Mouse (Mus musculus): ENCODE results near the gene Ankrd23.

The Ankrd23 gene

DNA sequence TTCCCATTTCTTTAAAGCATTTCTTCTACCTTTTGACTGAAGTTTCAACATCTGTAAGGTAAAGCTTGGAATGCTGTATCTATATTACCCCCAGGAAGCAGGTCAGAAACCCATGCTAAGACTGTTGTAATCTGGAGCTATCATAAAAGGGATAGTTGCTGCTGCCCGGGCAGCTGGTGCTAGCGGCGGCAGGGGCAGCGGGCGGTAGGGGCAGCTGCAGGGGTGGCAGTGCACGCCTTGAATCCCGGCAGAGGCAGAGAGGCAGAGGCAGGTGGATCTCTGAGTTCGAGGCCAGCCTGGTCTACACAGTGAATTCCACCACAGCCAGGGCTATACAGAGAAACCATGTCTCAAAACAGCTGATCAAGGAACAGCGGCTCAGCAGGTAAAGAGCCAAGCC is 6.2 kb upstream of the Ankrd23 start:
- no peak for DNase-seq

GRCm38 (mm10) chr1:36541844-36542243 is 5.2 kb upstream of the Ankrd23 start:
- no peak for DNase-seq

DNA sequence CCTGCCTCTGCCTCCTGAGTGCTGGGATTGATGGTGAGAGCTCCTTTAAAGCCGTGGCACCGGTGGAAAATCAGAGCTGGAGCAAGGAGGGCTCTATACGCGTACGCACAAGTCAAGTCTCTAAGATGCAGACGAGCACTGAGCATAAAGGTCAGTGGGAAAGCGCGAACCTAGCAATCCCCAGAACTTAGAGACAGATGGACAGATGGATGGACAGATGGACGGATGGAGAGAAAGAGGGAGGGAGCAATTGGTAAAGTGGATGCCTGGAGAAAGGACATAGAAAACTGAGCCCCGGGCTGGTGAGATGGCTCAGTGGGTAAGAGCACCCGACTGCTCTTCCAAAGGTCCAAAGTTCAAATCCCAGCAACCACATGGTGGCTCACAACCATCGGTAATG is 4.1 kb upstream of the Ankrd23 start:
- DNase-seq, result no peak

GRCm38 (mm10) chr1:36540132-36540531 is 3.4 kb upstream of the Ankrd23 start:
- no peak for DNase-seq

DNA sequence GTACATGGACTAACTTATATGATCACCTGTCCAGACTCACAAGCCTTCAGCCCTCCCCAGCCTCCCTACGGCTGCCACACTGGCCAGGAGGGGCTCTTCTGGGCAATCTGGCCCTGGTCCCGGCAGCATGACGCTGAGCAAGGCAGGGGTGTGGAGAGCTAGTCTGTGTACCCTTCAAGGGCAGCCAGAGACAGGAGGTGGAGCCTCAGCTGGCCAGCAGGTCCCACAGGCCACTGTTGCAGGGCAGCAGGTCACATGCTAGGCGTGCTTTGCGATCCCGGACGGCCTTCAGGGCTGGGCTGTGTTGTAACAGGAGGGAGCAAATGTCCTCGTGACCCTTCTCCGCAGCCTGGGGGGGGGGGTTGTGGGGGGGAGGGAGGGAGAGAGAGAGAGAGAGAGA is 2.5 kb upstream of the Ankrd23 start, which contains the start of gene Gm42417:
Gene Gm42417, minus strand, starts transcription at position 244 of the 400 bp plus-strand sequence.
- no peak for DNase-seq

GRCm38 (mm10) chr1:36538727-36539126 is 2.0 kb upstream of the Ankrd23 start:
- no peak for DNase-seq

DNA sequence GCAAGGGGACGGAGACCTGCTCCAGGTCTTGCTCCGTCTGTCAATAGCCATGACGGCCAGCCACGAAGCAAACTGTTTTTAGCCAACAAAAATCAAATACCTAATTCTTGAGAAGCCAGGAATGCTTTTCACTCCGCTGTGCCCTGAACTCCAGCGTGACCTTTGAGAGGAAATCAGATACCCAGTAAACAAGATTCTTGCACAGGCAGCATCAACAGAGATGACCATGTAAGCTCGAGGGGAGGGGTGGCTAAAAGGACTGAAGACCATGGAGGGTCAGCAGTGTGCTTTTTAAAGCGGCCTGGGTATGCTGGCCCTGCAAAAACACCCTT is 320 bp downstream of the Ankrd23 start:
- DNase-seq, result no peak

GRCm38 (mm10) chr1:36535477-36536396 is 946 bp downstream of the Ankrd23 start:
- DNase-seq, result no peak

- DNase-seq, result no peak
Measured at GRCm38 (mm10) chr1:36534595-36535058, 2.1 kb downstream of the Ankrd23 start.

DNA sequence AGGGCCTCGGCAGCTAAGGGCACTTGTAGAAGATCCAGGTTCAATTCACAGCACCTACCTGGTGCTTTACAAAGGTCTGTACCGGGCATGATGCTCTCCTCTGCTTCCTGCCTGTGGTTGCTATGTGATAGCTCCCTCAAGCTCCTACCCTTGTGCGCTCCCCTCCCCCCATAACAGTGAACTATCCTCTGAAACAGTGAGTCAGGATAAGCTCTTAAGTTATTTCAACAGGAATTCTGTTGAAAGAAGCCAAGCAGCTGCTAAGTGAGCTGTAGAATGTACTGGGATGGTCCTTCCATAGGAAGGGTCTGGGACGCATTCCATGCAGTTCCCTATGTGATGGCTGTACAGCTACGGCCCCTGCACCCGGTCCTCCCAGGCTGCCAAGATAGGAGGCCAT is 3.1 kb downstream of the Ankrd23 start:
- no peak for DNase-seq

DNA sequence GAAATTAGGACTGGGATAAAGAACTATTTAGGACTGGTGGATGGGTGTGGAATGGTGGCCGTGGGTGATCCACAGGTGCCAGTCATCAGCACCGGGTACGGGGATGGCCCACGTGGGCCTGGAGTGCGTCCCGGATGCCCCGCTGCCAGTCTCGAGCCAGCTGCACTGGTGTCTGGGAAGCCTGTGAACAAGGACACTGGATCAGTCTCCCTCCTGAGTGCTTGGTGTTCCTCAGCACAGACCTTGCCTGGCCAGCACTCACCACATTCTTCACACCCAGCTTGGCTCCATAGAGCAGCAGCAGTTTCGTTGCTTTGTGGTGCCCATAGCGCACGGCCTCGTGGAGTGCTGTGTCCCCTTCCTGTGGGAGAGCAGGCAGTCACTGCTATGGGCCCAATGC is 5.2 kb downstream of the Ankrd23 start:
- no peak for DNase-seq

DNA sequence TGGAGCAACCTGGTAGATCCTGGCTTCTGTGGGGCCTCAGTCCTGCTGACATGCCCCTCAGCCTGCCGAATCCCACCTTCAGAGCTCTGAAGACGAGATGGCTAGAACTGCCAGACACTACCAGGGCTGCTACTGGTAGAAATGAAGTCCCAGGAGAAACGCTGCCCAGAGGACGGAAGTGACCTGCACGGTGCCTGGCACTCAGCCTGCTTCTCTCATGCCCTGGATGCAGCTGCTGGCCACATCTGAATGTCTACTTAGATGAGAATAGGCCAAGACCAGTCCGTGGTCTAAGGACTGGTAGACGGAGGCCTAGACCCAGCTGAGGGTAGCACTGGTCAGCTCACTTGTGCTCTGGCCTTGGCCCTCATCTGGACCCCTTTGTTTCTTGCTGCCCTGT is 5.7 kb downstream of the Ankrd23 start:
- DNase-seq, result no peak

GRCm38 (mm10) chr1:36530485-36530884 is 6.2 kb downstream of the Ankrd23 start:
- no peak for DNase-seq

- DNase-seq, result no peak
Measured at GRCm38 (mm10) chr1:36529875-36530274, 6.8 kb downstream of the Ankrd23 start.

DNA sequence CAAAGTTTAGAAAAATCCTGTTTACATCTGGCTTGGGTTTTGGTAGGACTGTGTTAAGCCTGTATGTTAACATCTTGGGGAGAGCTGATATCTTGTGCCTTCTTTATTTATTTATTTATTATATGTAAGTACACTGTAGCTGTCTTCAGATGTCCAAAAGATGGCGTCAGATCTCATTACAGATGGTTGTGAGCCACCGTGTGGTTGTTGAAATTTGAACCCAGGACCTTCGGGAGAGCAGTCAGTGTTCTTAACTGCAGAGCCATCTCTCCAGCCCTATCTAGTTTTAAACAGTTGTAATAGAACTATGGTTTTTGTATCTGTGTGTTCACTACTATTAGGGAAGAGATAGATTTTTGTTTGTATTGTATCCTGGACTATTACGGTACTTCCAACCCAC is 7.4 kb downstream of the Ankrd23 start:
- no peak for DNase-seq

- no peak for DNase-seq
Measured at GRCm38 (mm10) chr1:36528351-36528750, 8.3 kb downstream of the Ankrd23 start.

GRCm38 (mm10) chr1:36526903-36527302 is 9.8 kb downstream of the Ankrd23 start:
- DNase-seq, result no peak

GRCm38 (mm10) chr1:36525774-36526173 is 10.9 kb downstream of the Ankrd23 start:
- DNase-seq, result no peak

DNA sequence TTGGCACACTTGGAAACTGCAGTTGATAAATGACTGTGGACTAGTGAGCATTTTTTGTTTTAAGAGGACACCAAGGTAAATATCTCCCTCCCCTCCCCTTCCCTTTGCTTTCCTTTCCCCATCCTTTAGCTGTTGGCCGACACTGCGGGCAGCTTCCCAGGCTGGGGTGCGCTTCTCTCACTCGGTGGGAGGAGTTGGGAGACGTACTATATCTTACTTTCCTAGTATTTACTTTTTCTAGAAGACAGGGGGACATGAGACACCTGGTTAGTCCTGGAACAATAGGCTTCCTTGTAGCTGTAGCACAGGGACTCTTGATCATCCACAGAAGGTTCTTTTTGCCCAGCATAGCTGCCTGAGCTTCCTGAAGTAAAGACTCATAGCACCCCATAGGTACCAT is 12.6 kb downstream of the Ankrd23 start:
- no peak for DNase-seq

DNA sequence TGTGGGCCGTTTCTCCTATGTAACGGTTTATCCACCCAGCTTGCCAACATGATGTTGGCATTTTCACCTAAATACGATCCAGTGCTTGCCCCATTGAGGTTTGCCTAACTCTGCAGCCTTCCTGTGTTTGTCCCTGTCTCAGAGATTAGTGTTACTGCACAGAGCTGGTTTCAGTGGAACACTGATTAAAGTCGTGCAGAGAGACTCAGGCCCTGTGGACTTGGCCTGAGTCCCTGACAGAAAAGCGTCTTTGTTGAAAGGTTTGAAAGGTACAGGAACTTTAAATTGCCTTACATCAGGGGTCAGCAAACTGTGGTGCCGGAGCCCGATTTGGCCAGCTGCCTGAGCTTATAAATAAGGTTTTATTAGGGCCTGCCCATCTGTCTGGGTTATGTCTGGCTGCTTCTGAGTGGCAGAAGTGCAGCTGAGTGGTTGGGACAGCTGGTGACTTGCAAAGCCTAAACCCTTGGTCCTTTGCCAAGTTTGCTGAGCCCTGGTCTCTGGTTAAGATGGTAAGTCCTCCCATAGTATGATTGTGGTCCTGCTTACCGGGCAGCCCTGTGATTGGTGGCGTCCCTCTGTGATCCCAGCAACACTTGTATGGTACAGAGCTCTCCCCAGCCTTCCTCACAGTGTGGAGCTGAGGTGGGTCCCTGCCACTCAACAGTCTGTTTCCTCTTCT is 13.2 kb downstream of the Ankrd23 start:
- DNase-seq, result no peak

DNA sequence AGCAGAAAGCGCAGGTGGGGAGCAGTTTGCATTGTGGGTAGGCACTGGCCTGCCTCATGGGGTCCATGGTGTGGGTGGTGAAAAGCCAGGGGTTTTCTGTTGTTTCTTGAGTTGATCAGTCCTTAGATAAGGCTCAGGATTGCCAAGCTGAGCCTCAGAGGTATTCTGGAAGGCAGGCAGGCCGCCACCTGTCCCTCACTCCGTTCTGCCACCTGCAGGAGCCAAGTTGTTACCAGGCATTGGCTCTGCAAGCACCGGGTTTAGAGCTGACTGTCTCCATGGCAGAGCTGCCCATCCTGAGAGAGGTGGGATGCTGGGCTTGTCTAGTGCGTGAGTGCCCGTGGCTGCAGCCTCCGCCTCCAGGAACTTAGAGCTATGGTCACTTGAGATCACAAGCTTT is 14.5 kb downstream of the Ankrd23 start:
- DNase-seq, result no peak

- DNase-seq, result no peak
Measured at GRCm38 (mm10) chr1:36519626-36520025, 17.1 kb downstream of the Ankrd23 start.

DNA sequence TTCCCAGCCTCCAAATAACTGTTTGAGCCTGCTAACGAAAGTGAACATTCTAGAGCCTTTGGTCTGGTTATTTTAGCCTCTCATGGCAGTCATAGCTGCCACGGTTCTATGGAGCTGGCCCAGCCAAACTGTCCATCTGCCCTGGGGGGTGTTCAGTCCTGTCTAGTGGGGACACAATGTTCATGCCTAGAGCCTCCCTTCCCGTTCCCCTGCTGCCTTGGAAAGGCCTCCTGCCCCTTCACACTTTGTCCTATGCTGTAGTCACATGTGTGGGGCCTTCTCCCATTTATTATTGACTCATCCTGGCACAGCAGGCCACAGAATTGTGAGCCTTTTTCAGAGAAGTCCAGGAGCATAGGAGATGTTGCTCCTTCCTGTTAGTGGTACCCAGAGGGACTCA is 18.4 kb downstream of the Ankrd23 start:
- DNase-seq, result no peak

GRCm38 (mm10) chr1:36513718-36514117 is 23.0 kb downstream of the Ankrd23 start:
- DNase-seq, result no peak
